Mouse (Mus musculus): Measurements from ENCODE around the gene Lrrc10b. TPM values are rescaled to one million over a fixed set of nuclear protein-coding genes. Genes with fewer than 3 reads are reported as not detected.
A peak's percentile ranks its signal among the peaks of the same experiment; 100 is the strongest.

The Lrrc10b gene
- polyA plus RNA-seq, 1 experiment from 2014 or later, result 2.0 TPM

DNA sequence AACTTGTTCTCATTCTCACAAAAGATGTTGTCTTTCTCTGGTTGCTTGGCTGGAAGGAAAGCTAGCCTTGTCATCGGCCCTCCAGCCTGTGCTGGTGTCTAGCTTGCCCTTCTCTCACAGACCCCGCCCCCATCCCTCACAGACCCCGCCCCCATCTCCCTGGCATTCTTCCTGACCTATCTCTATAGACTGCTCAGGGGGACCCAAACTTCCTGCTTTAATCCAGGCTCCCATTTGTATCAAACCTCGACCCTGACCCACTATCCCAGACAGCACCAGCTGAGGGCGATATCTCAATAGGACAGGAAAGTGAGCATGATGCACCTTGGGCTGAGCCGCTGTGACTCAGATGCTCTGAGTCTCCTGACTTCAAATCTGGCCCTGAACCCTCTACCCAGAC lies 16.5 kb upstream of the Lrrc10b start:
- WGBS, result 14% methylated on average over 6 of the region's 6 CpGs
- Histone ChIP-seq H3K36me3 (ENCODE audit: control insufficient read depth, insufficient read depth, low read length) (no peaks in the 10 kb centered on the region), H3K4me1 (ENCODE audit: control insufficient read depth, insufficient read depth, low read length) (no peaks in the 10 kb centered on the region), H3K27ac (ENCODE audit: low read length) (no peak overlapping the region), H3K27me3 (ENCODE audit: control insufficient read depth, insufficient read depth, low read depth, low read length) (no peaks in the 10 kb centered on the region), H3K4me3 (ENCODE audit: low read depth, low read length) (no peak overlapping the region), H3K9ac (ENCODE audit: low read depth, low read length) (no peak overlapping the region), H3K4me2 (ENCODE audit: low read length) (no peak overlapping the region), H3K9me3 (replicated peaks; ENCODE audit: control insufficient read depth, low read length, poor library complexity, severe bottlenecking) (no peaks in the 10 kb centered on the region)
- ATAC-seq, result no peak

- Histone ChIP-seq H3K36me3 (ENCODE audit: control insufficient read depth, insufficient read depth, low read length) (no peaks in the 10 kb centered on the region), H3K4me3 (ENCODE audit: low read depth, low read length) (no peak overlapping the region)
These were observed 15.7 kb upstream of the Lrrc10b start for GRCm38 (mm10) chr19:10472958-10473357.

DNA sequence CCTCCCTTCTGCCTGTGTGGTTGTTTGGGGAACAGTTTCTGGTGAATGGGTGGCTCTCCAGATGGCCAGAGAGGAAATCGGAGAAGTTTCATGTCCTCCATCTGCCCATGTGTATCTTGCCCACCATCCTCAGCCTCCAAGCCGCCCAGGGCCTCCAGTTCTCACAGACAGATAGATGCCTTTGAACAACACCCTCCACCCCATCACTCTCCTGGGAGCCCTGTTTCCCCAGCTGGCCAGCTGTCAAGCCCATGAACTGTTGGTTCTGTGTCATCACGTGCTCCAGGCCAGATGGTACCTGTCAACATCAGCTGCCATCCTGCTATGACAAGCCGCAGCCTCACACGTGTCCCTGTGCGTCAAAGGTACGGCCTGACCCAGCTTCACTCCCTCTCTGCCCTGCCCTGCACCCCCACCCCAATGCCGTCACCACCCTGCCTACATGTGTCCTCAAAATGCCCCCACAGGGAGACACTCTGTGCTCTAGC lies 11.9 kb upstream of the Lrrc10b start:
- no peak overlapping the region for H3K9ac ChIP-seq (ENCODE audit: low read depth, low read length)
- ATAC-seq, result no peak
- H3K36me3 ChIP-seq (ENCODE audit: control insufficient read depth, insufficient read depth, low read length), result no peaks in the 10 kb centered on the region
- no peak overlapping the region for H3K4me3 ChIP-seq (ENCODE audit: low read depth, low read length)
- no peaks in the 10 kb centered on the region for H3K4me1 ChIP-seq (ENCODE audit: control insufficient read depth, insufficient read depth, low read length)
- no peak overlapping the region for H3K27ac ChIP-seq (ENCODE audit: low read length)
- WGBS, result 75% methylated on average over 8 of the region's 8 CpGs
- no peaks in the 10 kb centered on the region for H3K9me3 ChIP-seq (replicated peaks; ENCODE audit: control insufficient read depth, low read length, poor library complexity, severe bottlenecking)
- no peaks in the 10 kb centered on the region for H3K27me3 ChIP-seq (ENCODE audit: control insufficient read depth, insufficient read depth, low read depth, low read length)
- H3K4me2 ChIP-seq (ENCODE audit: low read length), result no peak overlapping the region

More at GRCm38 (mm10) chr19:10472958-10473357, 15.7 kb upstream of the Lrrc10b start:
- WGBS, result 88% methylated on average over 3 of the region's 3 CpGs
- ATAC-seq, result peak; percentile 25; the same call in 1 of the 2 replicates
- Histone ChIP-seq H3K27ac (ENCODE audit: low read length) (no peak overlapping the region), H3K9me3 (replicated peaks; ENCODE audit: control insufficient read depth, low read length, poor library complexity, severe bottlenecking) (no peaks in the 10 kb centered on the region), H3K4me1 (ENCODE audit: control insufficient read depth, insufficient read depth, low read length) (no peaks in the 10 kb centered on the region), H3K9ac (ENCODE audit: low read depth, low read length) (no peak overlapping the region), H3K27me3 (ENCODE audit: control insufficient read depth, insufficient read depth, low read depth, low read length) (no peaks in the 10 kb centered on the region), H3K4me2 (ENCODE audit: low read length) (no peak overlapping the region)

DNA sequence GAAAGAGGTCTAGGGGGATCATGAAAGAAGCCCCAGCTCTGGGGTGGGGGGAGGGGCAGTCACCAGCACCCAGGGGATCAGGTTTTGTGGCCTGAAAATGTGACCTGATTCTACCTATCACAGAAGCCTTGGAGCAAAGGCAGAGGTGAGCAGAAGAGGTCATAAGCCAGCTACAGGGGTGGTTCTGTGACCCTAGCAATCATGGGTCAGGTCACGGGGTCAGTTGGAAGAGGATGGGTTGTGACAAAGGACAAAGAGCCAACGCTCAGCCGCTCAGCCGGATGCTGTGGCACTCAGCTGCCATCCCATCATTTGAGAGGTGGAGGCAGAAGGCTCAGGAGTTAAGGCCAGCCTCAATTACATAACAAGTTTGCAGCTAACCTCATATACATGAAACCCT lies 7.2 kb upstream of the Lrrc10b start:
- 10% methylated on average over 4 of the region's 4 CpGs for WGBS

GRCm38 (mm10) chr19:10461584-10461983 lies 4.3 kb upstream of the Lrrc10b start:
- no peak overlapping the region for H3K27ac ChIP-seq (ENCODE audit: low read length)
- 55% methylated on average over 7 of the region's 7 CpGs for WGBS
- no peaks in the 10 kb centered on the region for H3K9me3 ChIP-seq (replicated peaks; ENCODE audit: control insufficient read depth, low read length, poor library complexity, severe bottlenecking)
- H3K9ac ChIP-seq (ENCODE audit: low read depth, low read length), result no peak overlapping the region
- H3K4me3 ChIP-seq (ENCODE audit: low read depth, low read length), result no peak overlapping the region
- H3K4me1 ChIP-seq (ENCODE audit: control insufficient read depth, insufficient read depth, low read length), result peaks cover 5% of the 10 kb centered on the region; the same call in 1 of the 2 replicates
- no peak for ATAC-seq
- peaks cover 22% of the 10 kb centered on the region for H3K27me3 ChIP-seq (ENCODE audit: control insufficient read depth, insufficient read depth, low read depth, low read length)
- H3K4me2 ChIP-seq (ENCODE audit: low read length), result no peak overlapping the region
- no peaks in the 10 kb centered on the region for H3K36me3 ChIP-seq (ENCODE audit: control insufficient read depth, insufficient read depth, low read length)

More for the DNA sequence above, 7.2 kb upstream of the Lrrc10b start:
- 0 out of 2 replicates have a peak, but pooled peaks cover 2% of the 10 kb centered on the region for H3K4me1 ChIP-seq (ENCODE audit: control insufficient read depth, insufficient read depth, low read length)
- peaks cover 15% of the 10 kb centered on the region for H3K27me3 ChIP-seq (ENCODE audit: control insufficient read depth, insufficient read depth, low read depth, low read length)
- H3K9ac ChIP-seq (ENCODE audit: low read depth, low read length), result no peak overlapping the region
- H3K4me3 ChIP-seq (ENCODE audit: low read depth, low read length), result no peak overlapping the region
- H3K9me3 ChIP-seq (replicated peaks; ENCODE audit: control insufficient read depth, low read length, poor library complexity, severe bottlenecking), result no peaks in the 10 kb centered on the region
- H3K27ac ChIP-seq (ENCODE audit: low read length), result 0 out of 2 replicates have a peak overlapping the region, but pooled peaks have one; percentile 34
- no peaks in the 10 kb centered on the region for H3K36me3 ChIP-seq (ENCODE audit: control insufficient read depth, insufficient read depth, low read length)
- no peak for ATAC-seq
- H3K4me2 ChIP-seq (ENCODE audit: low read length), result no peak overlapping the region

DNA sequence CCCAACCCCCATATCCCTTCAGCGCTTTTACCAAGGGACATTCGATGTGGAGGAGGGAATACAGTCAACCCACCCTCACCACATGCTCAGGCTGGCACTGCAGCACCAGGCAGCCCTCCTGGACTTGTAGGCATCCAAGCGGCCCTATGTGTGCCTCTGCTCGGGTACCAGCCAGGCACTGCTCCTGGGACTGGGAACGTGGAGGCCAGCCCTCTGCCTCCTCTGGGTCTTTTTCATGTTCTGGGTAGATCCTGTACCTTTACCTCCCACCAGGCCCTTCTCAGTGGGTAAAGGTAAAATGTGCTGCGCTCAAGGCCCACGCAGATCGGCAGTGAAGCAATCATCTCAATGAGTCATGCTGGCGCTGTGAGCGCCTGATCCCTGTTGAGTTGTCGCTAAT lies 2.6 kb upstream of the Lrrc10b start:
- peaks cover 14% of the 10 kb centered on the region for H3K4me1 ChIP-seq (ENCODE audit: control insufficient read depth, insufficient read depth, low read length)
- ATAC-seq, result no peak
- no peak overlapping the region for H3K4me3 ChIP-seq (ENCODE audit: low read depth, low read length)
- no peak overlapping the region for H3K4me2 ChIP-seq (ENCODE audit: low read length)
- WGBS, result 44% methylated on average over 11 of the region's 11 CpGs
- H3K9me3 ChIP-seq (replicated peaks; ENCODE audit: control insufficient read depth, low read length, poor library complexity, severe bottlenecking), result no peaks in the 10 kb centered on the region
- H3K9ac ChIP-seq (ENCODE audit: low read depth, low read length), result no peak overlapping the region
- peaks cover 36% of the 10 kb centered on the region for H3K27me3 ChIP-seq (ENCODE audit: control insufficient read depth, insufficient read depth, low read depth, low read length)
- no peaks in the 10 kb centered on the region for H3K36me3 ChIP-seq (ENCODE audit: control insufficient read depth, insufficient read depth, low read length)
- no peak overlapping the region for H3K27ac ChIP-seq (ENCODE audit: low read length)

DNA sequence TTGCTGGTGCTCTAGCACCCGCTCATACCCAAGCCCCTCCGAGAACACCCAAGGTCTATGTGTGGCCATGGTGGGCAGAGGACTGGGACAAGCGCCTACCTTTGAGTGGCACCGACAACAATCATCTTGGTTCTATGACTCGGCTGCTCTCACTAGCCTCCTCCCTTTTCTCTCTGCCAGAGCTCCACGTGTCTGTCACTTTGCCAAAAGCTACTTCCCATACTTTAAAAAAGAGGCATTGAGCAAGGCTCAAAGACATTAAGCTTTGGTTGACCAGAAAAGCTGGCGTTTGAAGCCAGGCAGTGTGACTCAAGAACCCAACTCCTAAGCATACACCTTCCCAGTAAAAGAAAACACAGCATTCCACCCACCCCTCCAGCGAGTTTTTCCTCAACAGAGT lies 823 bp upstream of the Lrrc10b start:
- peak; percentile 25 for ATAC-seq
- no peaks in the 10 kb centered on the region for H3K36me3 ChIP-seq (ENCODE audit: control insufficient read depth, insufficient read depth, low read length)
- no peak overlapping the region for H3K27ac ChIP-seq (ENCODE audit: low read length)
- H3K4me3 ChIP-seq (ENCODE audit: low read depth, low read length), result peak overlapping the region; percentile 53; the same call in 1 of the 2 replicates
- WGBS, result 20% methylated on average over 8 of the region's 8 CpGs
- peaks cover 39% of the 10 kb centered on the region for H3K27me3 ChIP-seq (ENCODE audit: control insufficient read depth, insufficient read depth, low read depth, low read length)
- H3K9me3 ChIP-seq (replicated peaks; ENCODE audit: control insufficient read depth, low read length, poor library complexity, severe bottlenecking), result no peaks in the 10 kb centered on the region
- H3K9ac ChIP-seq (ENCODE audit: low read depth, low read length), result no peak overlapping the region
- H3K4me1 ChIP-seq (ENCODE audit: control insufficient read depth, insufficient read depth, low read length), result peaks cover 16% of the 10 kb centered on the region
- H3K4me2 ChIP-seq (ENCODE audit: low read length), result peak overlapping the region; percentile 75

- Histone ChIP-seq H3K9me3 (replicated peaks; ENCODE audit: control insufficient read depth, low read length, poor library complexity, severe bottlenecking) (no peaks in the 10 kb centered on the region), H3K27me3 (ENCODE audit: control insufficient read depth, insufficient read depth, low read depth, low read length) (peaks cover 37% of the 10 kb centered on the region)
These were observed 169 bp upstream of the Lrrc10b start for GRCm38 (mm10) chr19:10457484-10457800.

GRCm38 (mm10) chr19:10455437-10455806 lies 1.9 kb downstream of the Lrrc10b start:
- H3K27me3 ChIP-seq (ENCODE audit: control insufficient read depth, insufficient read depth, low read depth, low read length), result peaks cover 30% of the 10 kb centered on the region
- H3K9me3 ChIP-seq (replicated peaks; ENCODE audit: control insufficient read depth, low read length, poor library complexity, severe bottlenecking), result no peaks in the 10 kb centered on the region
- no peaks in the 10 kb centered on the region for H3K36me3 ChIP-seq (ENCODE audit: control insufficient read depth, insufficient read depth, low read length)
- H3K4me3 ChIP-seq (ENCODE audit: low read depth, low read length), result peak overlapping the region; percentile 53; the same call in 1 of the 2 replicates
- no peak overlapping the region for H3K27ac ChIP-seq (ENCODE audit: low read length)
- WGBS, result 75% methylated on average over 3 of the region's 3 CpGs
- H3K9ac ChIP-seq (ENCODE audit: low read depth, low read length), result 0 out of 2 replicates have a peak overlapping the region, but pooled peaks have one; percentile 28
- ATAC-seq, result no peak
- peaks cover 16% of the 10 kb centered on the region for H3K4me1 ChIP-seq (ENCODE audit: control insufficient read depth, insufficient read depth, low read length)
- H3K4me2 ChIP-seq (ENCODE audit: low read length), result peak overlapping the region; percentile 75

More at GRCm38 (mm10) chr19:10457484-10457800, 169 bp upstream of the Lrrc10b start:
- Histone ChIP-seq H3K4me3 (ENCODE audit: low read depth, low read length) (peak overlapping the region; percentile 53), H3K4me1 (ENCODE audit: control insufficient read depth, insufficient read depth, low read length) (peaks cover 16% of the 10 kb centered on the region), H3K4me2 (ENCODE audit: low read length) (peak overlapping the region; percentile 75), H3K9ac (ENCODE audit: low read depth, low read length) (peak overlapping the region; percentile 68), H3K27ac (ENCODE audit: low read length) (no peak overlapping the region), H3K36me3 (ENCODE audit: control insufficient read depth, insufficient read depth, low read length) (no peaks in the 10 kb centered on the region)
- 0% methylated on average over 25 of the region's 34 CpGs for WGBS
- peak; percentile 88 for ATAC-seq

Measured in midbrain, embryonic 16.5 days (tissue).